Mouse (Mus musculus): ENCODE measurements around the gene Lmbr1l. TPM values are rescaled to one million over a fixed set of nuclear protein-coding genes. Genes with fewer than 3 reads are reported as not detected.
"Not testable (repeated sequence)": the region's sequence is repeated elsewhere in the genome, so short reads cannot be mapped to it uniquely, and the experiment has no call there.

Lmbr1l gene
- polyA plus RNA-seq, 1 experiment = 404 TPM

- DNase-seq = no peak
- Histone ChIP-seq H3K4me3 (ENCODE audit: control insufficient read depth, insufficient read depth, low read length) (no peak overlapping the region), H3K36me3 (ENCODE audit: control insufficient read depth, insufficient read depth, low read length) (no peaks in the 10 kb centered on the region), H3K27me3 (ENCODE audit: control insufficient read depth, insufficient read depth, low read length) (no peaks in the 10 kb centered on the region), H3K4me1 (replicated peaks; ENCODE audit: control insufficient read depth, insufficient read depth, low read length) (peaks cover 8% of the 10 kb centered on the region), H3K27ac (ENCODE audit: control insufficient read depth, insufficient read depth, low read length) (no peak overlapping the region)
- TF ChIP-seq POLR2A (IDR thresholded peaks at IDR 0.05; ENCODE audit: control insufficient read depth, extremely low read depth, insufficient read depth, low read length, poor library complexity) (no peak), CTCF (IDR thresholded peaks at IDR 0.05; ENCODE audit: borderline replicate concordance, control insufficient read depth, extremely low read depth, insufficient read depth, low read length, poor library complexity) (no peak)
- WGBS = 88% methylated on average over 14 of the region's 14 CpGs
Observed at GRCm38 (mm10) chr15:98954425-98955253, 36.6 kb upstream of the Lmbr1l start.

DNA sequence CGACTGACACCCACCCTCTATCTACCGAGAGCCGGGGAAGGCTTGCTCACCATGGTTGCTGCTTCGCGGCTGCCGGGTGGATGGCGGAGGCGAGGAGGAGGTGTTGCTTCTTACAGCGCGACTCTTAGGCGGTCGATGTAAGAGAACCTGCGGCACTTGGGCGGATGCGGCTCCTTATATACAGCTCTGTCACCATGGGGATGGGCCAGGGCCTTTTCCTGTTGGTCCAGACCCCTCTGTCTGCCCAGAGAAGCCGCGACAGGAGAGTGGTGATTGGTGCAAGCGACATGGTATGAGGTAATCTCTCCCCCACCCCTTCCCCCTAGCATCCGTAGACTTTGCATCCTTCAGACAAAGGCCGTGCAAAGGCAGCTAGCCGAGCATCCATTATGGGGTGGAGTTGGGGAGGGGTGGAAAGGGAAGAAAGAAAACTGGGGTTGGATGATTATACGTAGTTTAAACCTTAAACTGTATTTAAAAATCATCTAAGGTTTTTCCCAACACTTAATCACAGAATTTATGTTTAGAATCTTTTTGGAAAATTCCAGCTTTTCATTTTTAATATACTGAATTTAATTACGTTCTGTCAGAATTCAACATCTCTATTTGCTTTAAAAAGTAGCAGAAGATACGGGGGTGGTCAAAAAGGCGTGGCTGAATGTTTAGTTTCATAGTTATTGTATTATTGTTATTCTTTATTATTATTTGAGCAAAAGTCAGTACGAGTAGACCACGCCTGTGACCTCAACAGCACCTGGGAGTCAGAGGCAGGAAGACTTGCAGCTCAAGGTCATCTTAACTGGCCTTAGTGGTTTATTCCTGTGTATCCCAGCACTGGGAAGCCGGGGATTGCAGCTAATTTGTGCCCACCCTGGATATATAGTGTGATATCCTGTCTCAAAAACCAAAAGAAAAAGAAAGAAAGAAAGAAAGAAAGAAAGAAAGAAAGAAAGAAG, 35.6 kb upstream of the Lmbr1l start, which contains the start of the genes Gm49450 and Tuba1a:
Gm49450 (minus strand) TSS at position 151 of the 956 bp plus-strand sequence.
Tuba1a (minus strand) TSS at position 303 of the 956 bp plus-strand sequence.
- TF ChIP-seq POLR2A (IDR thresholded peaks at IDR 0.05; ENCODE audit: control insufficient read depth, extremely low read depth, insufficient read depth, low read length, poor library complexity) = peak; percentile 98
- peak; percentile 40; the same call in 1 of the 2 replicates for TF ChIP-seq CTCF (IDR thresholded peaks at IDR 0.05; ENCODE audit: borderline replicate concordance, control insufficient read depth, extremely low read depth, insufficient read depth, low read length, poor library complexity)
- DNase-seq = peak; percentile 96
- Histone ChIP-seq H3K27ac (ENCODE audit: control insufficient read depth, insufficient read depth, low read length) (peak within 1 kb of the TSS; percentile 92), H3K4me1 (replicated peaks; ENCODE audit: control insufficient read depth, insufficient read depth, low read length) (peaks cover 8% of the 10 kb centered on the region), H3K27me3 (ENCODE audit: control insufficient read depth, insufficient read depth, low read length) (no peaks in the 10 kb centered on the region), H3K36me3 (ENCODE audit: control insufficient read depth, insufficient read depth, low read length) (no peaks in the 10 kb centered on the region), H3K4me3 (ENCODE audit: control insufficient read depth, insufficient read depth, low read length) (peak within 1 kb of the TSS; percentile 87)
- 16% methylated on average over 28 of the region's 28 CpGs for WGBS

- under 1% methylated on average over 41 of the region's 41 CpGs for WGBS
- Histone ChIP-seq H3K36me3 (ENCODE audit: control insufficient read depth, insufficient read depth, low read length) (no peaks in the 10 kb centered on the region), H3K27ac (ENCODE audit: control insufficient read depth, insufficient read depth, low read length) (peak overlapping the region; percentile 92), H3K27me3 (ENCODE audit: control insufficient read depth, insufficient read depth, low read length) (no peaks in the 10 kb centered on the region), H3K4me1 (replicated peaks; ENCODE audit: control insufficient read depth, insufficient read depth, low read length) (peaks cover 8% of the 10 kb centered on the region), H3K4me3 (ENCODE audit: control insufficient read depth, insufficient read depth, low read length) (peak overlapping the region; percentile 87)
- TF ChIP-seq POLR2A (IDR thresholded peaks at IDR 0.05; ENCODE audit: control insufficient read depth, extremely low read depth, insufficient read depth, low read length, poor library complexity) (no peak), CTCF (IDR thresholded peaks at IDR 0.05; ENCODE audit: borderline replicate concordance, control insufficient read depth, extremely low read depth, insufficient read depth, low read length, poor library complexity) (peak; percentile 74; the same call in 1 of the 2 replicates)
- DNase-seq = peak; percentile 87
Observed at GRCm38 (mm10) chr15:98952751-98953400, 34.8 kb upstream of the Lmbr1l start.

GRCm38 (mm10) chr15:98952063-98952455, 34.0 kb upstream of the Lmbr1l start:
- 85% methylated on average over 5 of the region's 5 CpGs for WGBS
- DNase-seq = no peak
- no peaks in the 10 kb centered on the region for H3K36me3 ChIP-seq (ENCODE audit: control insufficient read depth, insufficient read depth, low read length)
- H3K27ac ChIP-seq (ENCODE audit: control insufficient read depth, insufficient read depth, low read length) = no peak overlapping the region
- peaks cover 8% of the 10 kb centered on the region for H3K4me1 ChIP-seq (replicated peaks; ENCODE audit: control insufficient read depth, insufficient read depth, low read length)
- TF ChIP-seq POLR2A (IDR thresholded peaks at IDR 0.05; ENCODE audit: control insufficient read depth, extremely low read depth, insufficient read depth, low read length, poor library complexity) = no peak
- TF ChIP-seq CTCF (IDR thresholded peaks at IDR 0.05; ENCODE audit: borderline replicate concordance, control insufficient read depth, extremely low read depth, insufficient read depth, low read length, poor library complexity) = no peak
- H3K4me3 ChIP-seq (ENCODE audit: control insufficient read depth, insufficient read depth, low read length) = no peak overlapping the region
- H3K27me3 ChIP-seq (ENCODE audit: control insufficient read depth, insufficient read depth, low read length) = no peaks in the 10 kb centered on the region

- not testable (repeated sequence) for H3K27me3 ChIP-seq (ENCODE audit: control insufficient read depth, insufficient read depth, low read length); DNase-seq; H3K27ac ChIP-seq (ENCODE audit: control insufficient read depth, insufficient read depth, low read length); H3K4me1 ChIP-seq (replicated peaks; ENCODE audit: control insufficient read depth, insufficient read depth, low read length); H3K36me3 ChIP-seq (ENCODE audit: control insufficient read depth, insufficient read depth, low read length); H3K4me3 ChIP-seq (ENCODE audit: control insufficient read depth, insufficient read depth, low read length)
- WGBS = 98% methylated on average over 11 of the region's 15 CpGs
Observed at GRCm38 (mm10) chr15:98951122-98952062, 33.4 kb upstream of the Lmbr1l start.
